Mouse (Mus musculus) testis, adult 2 months (tissue): Measurements from ENCODE around the gene Prkn.

Experiments
- CTCF ChIP-seq: fragments of 200-500 bp; IDR thresholded peaks from 2 replicates; pipeline ENCODE4 v1.5.1; 2012; ENCODE audit warnings: low read depth, mild to moderate bottlenecking, inconsistent platforms, low read length, moderate library complexity; ENCODE audit not compliant: control insufficient read depth, insufficient read depth, insufficient replicate concordance
- POLR2A ChIP-seq: fragments of 200-500 bp; IDR thresholded peaks from 2 replicates; pipeline ENCODE4 v1.6.1; 2012; ENCODE audit warnings: low read depth, mild to moderate bottlenecking, inconsistent platforms, low read length, moderate library complexity; ENCODE audit not compliant: control insufficient read depth

- no peak for TF ChIP-seq POLR2A
- TF ChIP-seq CTCF: no peak
Observed at GRCm38 (mm10) chr17:11127217-11127616, 287.0 kb downstream of the Prkn start.
